Mouse (Mus musculus): ENCODE results near the gene Dbp. TPM values are rescaled to one million over a fixed set of nuclear protein-coding genes. Genes with fewer than 3 reads are reported as not detected.
"Not testable (repeated sequence)": the region's sequence is repeated elsewhere in the genome, so short reads cannot be mapped to it uniquely, and the experiment has no call there.

Dbp gene
- 23.4 and 41.9 TPM in 2 replicates for polyA plus RNA-seq (2012; ENCODE audit: insufficient read depth, low replicate concordance)

- Histone ChIP-seq H3K9me3 (no peaks in the 10 kb centered on the region), H3K36me3 (replicated peaks; ENCODE audit: low read length) (peaks cover 18% of the 10 kb centered on the region), H3K4me1 (peaks cover 86% of the 10 kb centered on the region), H3K27me3 (replicated peaks) (peaks cover 8% of the 10 kb centered on the region), H3K4me3 (replicated peaks) (peak within 1 kb of the TSS; percentile 94)
- TF ChIP-seq FLI1 (IDR thresholded peaks at IDR 0.05; ENCODE audit: low read length) (no peak), GATA1 (IDR thresholded peaks at IDR 0.05; ENCODE audit: borderline replicate concordance, low read length) (no peak)
Observed at GRCm38 (mm10) chr7:45704730-45705442, at the start of gene Dbp. Dbp (plus strand) TSS chr7:45705088.

GRCm38 (mm10) chr7:45660746-45661478, 44.0 kb upstream of the Dbp start:
- H3K4me1 ChIP-seq = peaks cover 16% of the 10 kb centered on the region
- H3K4me3 ChIP-seq (replicated peaks) = no peak overlapping the region

GRCm38 (mm10) chr7:45661702-45662101, 43.2 kb upstream of the Dbp start:
- not testable (repeated sequence) for H3K36me3 ChIP-seq (replicated peaks; ENCODE audit: low read length); H3K9me3 ChIP-seq
- peaks cover 16% of the 10 kb centered on the region for H3K4me1 ChIP-seq

More at GRCm38 (mm10) chr7:45660746-45661478, 44.0 kb upstream of the Dbp start:
- Histone ChIP-seq H3K36me3 (replicated peaks; ENCODE audit: low read length) (no peaks in the 10 kb centered on the region), H3K27me3 (replicated peaks) (peaks cover 30% of the 10 kb centered on the region), H3K9me3 (peaks cover 9% of the 10 kb centered on the region)
- no peak for TF ChIP-seq FLI1 (IDR thresholded peaks at IDR 0.05; ENCODE audit: low read length)

GRCm38 (mm10) chr7:45665303-45666138, 39.4 kb upstream of the Dbp start:
- Histone ChIP-seq H3K4me1 (peaks cover 16% of the 10 kb centered on the region), H3K36me3 (replicated peaks; ENCODE audit: low read length) (no peaks in the 10 kb centered on the region), H3K4me3 (replicated peaks) (no peak overlapping the region), H3K9me3 (no peaks in the 10 kb centered on the region), H3K27me3 (replicated peaks) (peaks cover 29% of the 10 kb centered on the region)
- no peak for TF ChIP-seq GATA1 (IDR thresholded peaks at IDR 0.05; ENCODE audit: borderline replicate concordance, low read length)

More at GRCm38 (mm10) chr7:45661702-45662101, 43.2 kb upstream of the Dbp start:
- H3K4me3 ChIP-seq (replicated peaks) = not testable (repeated sequence)
- H3K27me3 ChIP-seq (replicated peaks) = peaks cover 33% of the 10 kb centered on the region

GRCm38 (mm10) chr7:45666161-45666560, 38.7 kb upstream of the Dbp start, which contains the start of gene Fut2:
Fut2 (minus strand) TSS chr7:45666394.
- Histone ChIP-seq H3K27me3 (replicated peaks) (peaks cover 28% of the 10 kb centered on the region), H3K4me1 (peaks cover 16% of the 10 kb centered on the region), H3K4me3 (replicated peaks) (no peak within 1 kb of the TSS), H3K36me3 (replicated peaks; ENCODE audit: low read length) (no peaks in the 10 kb centered on the region), H3K9me3 (no peaks in the 10 kb centered on the region)
- TF ChIP-seq FLI1 (IDR thresholded peaks at IDR 0.05; ENCODE audit: low read length) (no peak), GATA1 (IDR thresholded peaks at IDR 0.05; ENCODE audit: borderline replicate concordance, low read length) (no peak)

GRCm38 (mm10) chr7:45667761-45668160, 37.1 kb upstream of the Dbp start:
- no peak overlapping the region for H3K4me3 ChIP-seq (replicated peaks)
- no peaks in the 10 kb centered on the region for H3K36me3 ChIP-seq (replicated peaks; ENCODE audit: low read length)
- H3K4me1 ChIP-seq = peaks cover 16% of the 10 kb centered on the region
- peaks cover 4% of the 10 kb centered on the region for H3K9me3 ChIP-seq
- H3K27me3 ChIP-seq (replicated peaks) = peaks cover 42% of the 10 kb centered on the region
- no peak for TF ChIP-seq FLI1 (IDR thresholded peaks at IDR 0.05; ENCODE audit: low read length)
- TF ChIP-seq GATA1 (IDR thresholded peaks at IDR 0.05; ENCODE audit: borderline replicate concordance, low read length) = no peak

- H3K9me3 ChIP-seq = peaks cover 4% of the 10 kb centered on the region
- H3K36me3 ChIP-seq (replicated peaks; ENCODE audit: low read length) = no peaks in the 10 kb centered on the region
- TF ChIP-seq GATA1 (IDR thresholded peaks at IDR 0.05; ENCODE audit: borderline replicate concordance, low read length) (no peak), FLI1 (IDR thresholded peaks at IDR 0.05; ENCODE audit: low read length) (no peak)
- H3K4me1 ChIP-seq = peaks cover 6% of the 10 kb centered on the region
- no peak overlapping the region for H3K4me3 ChIP-seq (replicated peaks)
- H3K27me3 ChIP-seq (replicated peaks) = peaks cover 50% of the 10 kb centered on the region
Observed at GRCm38 (mm10) chr7:45668921-45669320, 36.0 kb upstream of the Dbp start.

GRCm38 (mm10) chr7:45677627-45678295, 27.1 kb upstream of the Dbp start:
- TF ChIP-seq GATA1 (IDR thresholded peaks at IDR 0.05; ENCODE audit: borderline replicate concordance, low read length) = no peak
- TF ChIP-seq FLI1 (IDR thresholded peaks at IDR 0.05; ENCODE audit: low read length) = no peak
- peak overlapping the region; percentile 66 for H3K4me3 ChIP-seq (replicated peaks)
- no peaks in the 10 kb centered on the region for H3K36me3 ChIP-seq (replicated peaks; ENCODE audit: low read length)
- H3K27me3 ChIP-seq (replicated peaks) = peaks cover 50% of the 10 kb centered on the region
- H3K9me3 ChIP-seq = no peaks in the 10 kb centered on the region
- H3K4me1 ChIP-seq = peaks cover 61% of the 10 kb centered on the region

- Histone ChIP-seq H3K36me3 (replicated peaks; ENCODE audit: low read length) (no peaks in the 10 kb centered on the region), H3K4me1 (peaks cover 69% of the 10 kb centered on the region), H3K9me3 (no peaks in the 10 kb centered on the region), H3K4me3 (replicated peaks) (peak overlapping the region; percentile 66), H3K27me3 (replicated peaks) (peaks cover 44% of the 10 kb centered on the region)
- TF ChIP-seq GATA1 (IDR thresholded peaks at IDR 0.05; ENCODE audit: borderline replicate concordance, low read length) = no peak
- no peak for TF ChIP-seq FLI1 (IDR thresholded peaks at IDR 0.05; ENCODE audit: low read length)
Observed at GRCm38 (mm10) chr7:45678513-45678912, 26.4 kb upstream of the Dbp start.
